Comparison of ENCODE assay signal across 22 mouse cellular contexts in genomic region chr17:50889475-50889874, GRCm38 (mm10).
DNase-seq lines count a peak whose midpoint lies in the region; ATAC-seq lines count a peak whose summit lies in the region.
"Had no signal": no experiment of that assay in that cellular context is flagged by ENCODE, and none has a peak within 500 bp of the region (broad histone marks: within the 10 kb centered on the region; RNA-seq: fewer than 3 reads in every experiment).

No protein-coding gene starts in this region.

- no peak overlapping the region for H3K27ac ChIP-seq in midbrain, embryonic 11.5 days (ENCODE audit: low read depth, low read length)
- H3K27ac ChIP-seq in midbrain, embryonic 10.5 days (replicated peaks) = no peak overlapping the region
- H3K27ac ChIP-seq: embryonic facial prominence, embryonic 12.5 days; forebrain, embryonic 15.5 days; heart, adult 2 months; heart, embryonic 15.5 days; hindbrain, embryonic 13.5 days had no signal

- ATAC-seq in midbrain, embryonic 11.5 days (ENCODE audit: low FRiP score) = no peak
- peak; percentile 56; the same call in 1 of the 2 replicates for ATAC-seq in common myeloid progenitor, adult 5-6 weeks (replicated peaks; ENCODE audit: low read depth, poor library complexity, severe bottlenecking)
- peak; percentile 98 for ATAC-seq in megakaryocyte progenitor cell, adult 5-6 weeks (replicated peaks; ENCODE audit: poor library complexity)
- ATAC-seq: forebrain, embryonic 15.5 days; Patski had no signal

- peak; percentile 23 for DNase-seq in midbrain, embryonic 11.5 days (ENCODE audit: low spot score, missing footprints)
- DNase-seq in midbrain, embryonic 10.5 days (ENCODE audit: low spot score) = no peak
- no peak for DNase-seq in layer of hippocampus, postnatal 36 days
- no peak for DNase-seq in neural tube, embryonic 10.5 days (ENCODE audit: extremely low spot score, low spot score)
- no peak for DNase-seq in natural killer cell, adult 2 months (ENCODE audit: low spot score in 2 of 2)
- DNase-seq: adrenal gland, adult 2 months; adrenal gland, postnatal 25 days; B cell, adult 2 months; cerebellum, adult 2 months; cerebellum, postnatal 10 days; embryo, embryonic 11 days; gastrocnemius, postnatal 36 days; heart, adult 2 months; heart, postnatal 14 days had no signal

- WGBS in midbrain, embryonic 11.5 days = 91% methylated on average over 1 of the region's 1 CpGs
- 91% methylated on average over 1 of the region's 1 CpGs for WGBS in midbrain, embryonic 10.5 days

- no peak overlapping the region for H3K9ac ChIP-seq in midbrain, embryonic 11.5 days (ENCODE audit: low read length)
- H3K9ac ChIP-seq: embryonic facial prominence, embryonic 12.5 days; forebrain, embryonic 15.5 days; heart, embryonic 15.5 days; hindbrain, embryonic 13.5 days had no signal

- H3K4me2 ChIP-seq in midbrain, embryonic 11.5 days = no peak overlapping the region
- H3K4me2 ChIP-seq: embryonic facial prominence, embryonic 12.5 days; forebrain, embryonic 15.5 days; heart, embryonic 11.5 days; heart, embryonic 15.5 days; hindbrain, embryonic 13.5 days had no signal

- no peaks in the 10 kb centered on the region for H3K27me3 ChIP-seq in midbrain, embryonic 11.5 days (ENCODE audit: control insufficient read depth, insufficient read depth, low read length)
- H3K27me3 ChIP-seq in midbrain, embryonic 10.5 days (ENCODE audit: low read depth, poor library complexity, severe bottlenecking) = no peaks in the 10 kb centered on the region
- H3K27me3 ChIP-seq: embryonic facial prominence, embryonic 12.5 days; forebrain, embryonic 15.5 days; heart, embryonic 15.5 days; hindbrain, embryonic 13.5 days; Patski had no signal

- no peaks in the 10 kb centered on the region for H3K36me3 ChIP-seq in midbrain, embryonic 11.5 days (ENCODE audit: control insufficient read depth, insufficient read depth, low read length)
- no peaks in the 10 kb centered on the region for H3K36me3 ChIP-seq in midbrain, embryonic 10.5 days
- H3K36me3 ChIP-seq: embryonic facial prominence, embryonic 12.5 days; forebrain, embryonic 15.5 days; heart, embryonic 15.5 days; hindbrain, embryonic 13.5 days had no signal

- H3K9me3 ChIP-seq in midbrain, embryonic 11.5 days (ENCODE audit: control insufficient read depth, low read length) = no peaks in the 10 kb centered on the region
- no peaks in the 10 kb centered on the region for H3K9me3 ChIP-seq in midbrain, embryonic 10.5 days (replicated peaks)
- H3K9me3 ChIP-seq: embryonic facial prominence, embryonic 12.5 days; forebrain, embryonic 15.5 days; heart, embryonic 15.5 days; hindbrain, embryonic 13.5 days had no signal

- no peaks in the 10 kb centered on the region for H3K4me1 ChIP-seq in midbrain, embryonic 11.5 days (ENCODE audit: control insufficient read depth, insufficient read depth, low read length)
- H3K4me1 ChIP-seq in midbrain, embryonic 10.5 days = no peaks in the 10 kb centered on the region
- H3K4me1 ChIP-seq: embryonic facial prominence, embryonic 12.5 days; forebrain, embryonic 15.5 days; heart, embryonic 15.5 days; hindbrain, embryonic 13.5 days had no signal

- H3K4me3 ChIP-seq in midbrain, embryonic 11.5 days (ENCODE audit: low read depth, low read length) = no peak overlapping the region
- no peak overlapping the region for H3K4me3 ChIP-seq in midbrain, embryonic 10.5 days
- H3K4me3 ChIP-seq: embryonic facial prominence, embryonic 12.5 days; forebrain, embryonic 15.5 days; heart, adult 2 months; heart, embryonic 15.5 days; hindbrain, embryonic 13.5 days had no signal
